Mouse (Mus musculus): ENCODE results near the gene Hbp1. TPM values are rescaled to one million over a fixed set of nuclear protein-coding genes. Genes with fewer than 3 reads are reported as not detected.

The Hbp1 gene
- polyA plus RNA-seq, 1 experiment from 2014 or later = 124 TPM

- WGBS = 88% methylated on average over 4 of the region's 4 CpGs
- no peak overlapping the region for H3K4me2 ChIP-seq
- H3K9me3 ChIP-seq = no peaks in the 10 kb centered on the region
- no peaks in the 10 kb centered on the region for H3K4me1 ChIP-seq
- no peaks in the 10 kb centered on the region for H3K36me3 ChIP-seq
- no peaks in the 10 kb centered on the region for H3K27me3 ChIP-seq
- no peak overlapping the region for H3K9ac ChIP-seq
- H3K4me3 ChIP-seq = no peak overlapping the region
- no peak for ATAC-seq (ENCODE audit: insufficient number of reproducible peaks, insufficient read depth, low FRiP score, low TSS enrichment, low read depth)
- no peak overlapping the region for H3K27ac ChIP-seq
These were observed 73.6 kb downstream of the Hbp1 start for GRCm38 (mm10) chr12:31876775-31877174.

Other genes starting within 250 kb of the Hbp1 start
- gene Gpr22, start 236.6 kb downstream of the Hbp1 start, polyA plus RNA-seq (2015; fragmentation: Nextera tagmentation; extraction: Ambion mirVana) = 0.85 and 1.00 TPM in 2 replicates
- 37.3 and 38.1 TPM in 2 replicates for gene Prkar2b, start 110.8 kb upstream of the Hbp1 start, polyA plus RNA-seq (2015; fragmentation: Nextera tagmentation; extraction: Ambion mirVana)